Mouse (Mus musculus) limb, embryonic 14.5 days (tissue): ENCODE results near the gene Guca2a. TPM values are rescaled to one million over a fixed set of nuclear protein-coding genes. Genes with fewer than 3 reads are reported as not detected.

Experiments
- ATAC-seq: fragments of 200-750 bp; cut with Nextera tagmentation; 2 replicates; pipeline ENCODE4 v1.8.0; 2017; ENCODE audit warnings: low read depth, moderate number of reproducible peaks, moderate TSS enrichment; ENCODE audit not compliant: low FRiP score
- DNase-seq: peaks from one replicate; pipeline ENCODE4 v3.0.0-alpha.2; 2015; ENCODE audit warnings: low spot score
- H3K27ac ChIP-seq: fragments of 300-500 bp; sonication (generic); replicated peaks from 2 replicates; pipeline ENCODE4 v1.5.1; 2014; ENCODE audit warnings: low read depth, mild to moderate bottlenecking, low read length, moderate library complexity, mixed read lengths
- H3K27me3 ChIP-seq: fragments of 300-500 bp; sonication (generic); 2 replicates; pipeline ENCODE4 v1.6.1; 2014; ENCODE audit warnings: low read length, mixed read lengths; ENCODE audit not compliant: control insufficient read depth, insufficient read depth
- H3K36me3 ChIP-seq: fragments of 300-500 bp; sonication (generic); 2 replicates; pipeline ENCODE4 v1.6.1; 2014; ENCODE audit warnings: mild to moderate bottlenecking, low read length, moderate library complexity, mixed read lengths; ENCODE audit not compliant: control insufficient read depth, insufficient read depth
- H3K4me1 ChIP-seq: fragments of 300-500 bp; sonication (generic); 2 replicates; pipeline ENCODE4 v1.6.1; 2014; ENCODE audit warnings: antibody characterized with exemption, low read length, mixed read lengths; ENCODE audit not compliant: control insufficient read depth, insufficient read depth
- H3K4me2 ChIP-seq: fragments of 300-500 bp; sonication (generic); replicated peaks from 2 replicates; pipeline ENCODE4 v1.6.1; 2014; ENCODE audit warnings: low read depth, mild to moderate bottlenecking, low read length, moderate library complexity; ENCODE audit not compliant: severe bottlenecking
- H3K4me3 ChIP-seq: fragments of 300-500 bp; sonication (generic); replicated peaks from 2 replicates; pipeline ENCODE4 v1.5.1; 2014; ENCODE audit warnings: low read length
- H3K9ac ChIP-seq: fragments of 300-500 bp; sonication (generic); 2 replicates; pipeline ENCODE4 v1.6.1; 2014; ENCODE audit warnings: mild to moderate bottlenecking, low read depth, low read length, moderate library complexity; ENCODE audit not compliant: severe bottlenecking
- H3K9me3 ChIP-seq: fragments of 300-500 bp; sonication (generic); 2 replicates; pipeline ENCODE4 v1.6.1; 2016; ENCODE audit warnings: low read length; ENCODE audit not compliant: control insufficient read depth
- POLR2A ChIP-seq: fragments of 200-500 bp; IDR thresholded peaks from 2 replicates; pipeline ENCODE4 v1.8.0; 2012; ENCODE audit warnings: inconsistent platforms, mild to moderate bottlenecking, moderate library complexity, borderline replicate concordance; ENCODE audit not compliant: insufficient read depth, insufficient read length; ENCODE audit errors: extremely low read depth
- WGBS: fragments of 180-500 bp; shearing (Covaris S2); extraction: QIAGEN DNeasy Blood & Tissue Kit; methylation state at CpG from one replicate; pipeline ENCODE4 v1.1.7; 2014; 5-methylcytosine and 5-hydroxymethylcytosine counted together
- polyA plus RNA-seq, 2 experiments: library from polyadenylated mRNA; depleted of rRNA in 1 of 2; stranded (reverse) in 1 of 2; unstranded in 1 of 2; fragments of >200 nt; fragmentation: Nextera tagmentation in 1 of 2; extraction: Ambion mirVana in 1 of 2; gene quantifications; 2 replicates each; pipeline versions ENCODE4 v1.2.1 to v1.2.3; 2012 to 2014

Guca2a gene
- polyA plus RNA-seq, 2 experiments, result not detected

- no peak overlapping the region for H3K9ac ChIP-seq
- no peak overlapping the region for H3K4me2 ChIP-seq
- no peak overlapping the region for H3K27ac ChIP-seq
- no peak overlapping the region for H3K4me3 ChIP-seq
- DNase-seq, result no peak
- no peaks in the 10 kb centered on the region for H3K27me3 ChIP-seq
- no peaks in the 10 kb centered on the region for H3K9me3 ChIP-seq
- 53% methylated on average over 8 of the region's 8 CpGs for WGBS
- no peak for TF ChIP-seq POLR2A
- H3K4me1 ChIP-seq, result no peaks in the 10 kb centered on the region
- ATAC-seq, result no peak
- H3K36me3 ChIP-seq, result no peaks in the 10 kb centered on the region
Observed at GRCm38 (mm10) chr4:119666116-119666515, 28.6 kb downstream of the Guca2a start.

GRCm38 (mm10) chr4:119667454-119667853 lies 29.9 kb downstream of the Guca2a start:
- WGBS, result 17% methylated on average over 5 of the region's 5 CpGs
- ATAC-seq (no peak), DNase-seq (no peak)
- Histone ChIP-seq H3K27me3 (no peaks in the 10 kb centered on the region), H3K4me3 (no peak overlapping the region), H3K9me3 (no peaks in the 10 kb centered on the region), H3K9ac (no peak overlapping the region), H3K27ac (no peak overlapping the region), H3K4me2 (no peak overlapping the region), H3K4me1 (no peaks in the 10 kb centered on the region), H3K36me3 (no peaks in the 10 kb centered on the region)
- TF ChIP-seq POLR2A, result no peak

- Histone ChIP-seq H3K36me3 (no peaks in the 10 kb centered on the region), H3K4me2 (no peak overlapping the region), H3K4me3 (no peak overlapping the region), H3K4me1 (no peaks in the 10 kb centered on the region), H3K9me3 (no peaks in the 10 kb centered on the region), H3K9ac (no peak overlapping the region), H3K27me3 (no peaks in the 10 kb centered on the region), H3K27ac (no peak overlapping the region)
- no peak for TF ChIP-seq POLR2A
- DNase-seq, result no peak
- 90% methylated on average over 3 of the region's 3 CpGs for WGBS
- ATAC-seq, result no peak
Observed at GRCm38 (mm10) chr4:119668185-119668584, 30.7 kb downstream of the Guca2a start.

- Histone ChIP-seq H3K27ac (no peak overlapping the region), H3K9me3 (no peaks in the 10 kb centered on the region), H3K36me3 (no peaks in the 10 kb centered on the region), H3K9ac (no peak overlapping the region), H3K4me3 (no peak overlapping the region), H3K4me1 (no peaks in the 10 kb centered on the region), H3K4me2 (no peak overlapping the region), H3K27me3 (no peaks in the 10 kb centered on the region)
- no peak for TF ChIP-seq POLR2A
- no peak for ATAC-seq
- 77% methylated on average over 4 of the region's 4 CpGs for WGBS
- DNase-seq, result no peak
Observed at GRCm38 (mm10) chr4:119668596-119668995, 31.1 kb downstream of the Guca2a start.

GRCm38 (mm10) chr4:119669356-119670209 lies 32.1 kb downstream of the Guca2a start:
- Histone ChIP-seq H3K4me1 (no peaks in the 10 kb centered on the region), H3K9ac (no peak overlapping the region), H3K9me3 (no peaks in the 10 kb centered on the region), H3K27ac (no peak overlapping the region), H3K27me3 (no peaks in the 10 kb centered on the region), H3K4me2 (no peak overlapping the region), H3K36me3 (no peaks in the 10 kb centered on the region), H3K4me3 (no peak overlapping the region)
- DNase-seq (no peak), ATAC-seq (no peak)
- TF ChIP-seq POLR2A, result no peak
- WGBS, result 73% methylated on average over 9 of the region's 10 CpGs

- H3K36me3 ChIP-seq, result no peaks in the 10 kb centered on the region
- no peak for ATAC-seq
- no peaks in the 10 kb centered on the region for H3K4me1 ChIP-seq
- no peaks in the 10 kb centered on the region for H3K27me3 ChIP-seq
- no peak for DNase-seq
- no peak for TF ChIP-seq POLR2A
- no peak overlapping the region for H3K27ac ChIP-seq
- WGBS, result 44% methylated on average over 7 of the region's 7 CpGs
- H3K9me3 ChIP-seq, result no peaks in the 10 kb centered on the region
- no peak overlapping the region for H3K4me2 ChIP-seq
- no peak overlapping the region for H3K9ac ChIP-seq
- no peak overlapping the region for H3K4me3 ChIP-seq
Observed at GRCm38 (mm10) chr4:119670210-119670555, 32.7 kb downstream of the Guca2a start.
